Mouse (Mus musculus): ENCODE data around the gene Ptpro. TPM values are rescaled to one million over a fixed set of nuclear protein-coding genes. Genes with fewer than 3 reads are reported as not detected.

The Ptpro gene
- 10 to 100 TPM; 27.9 to 32.3 (median 30.0) TPM for total RNA-seq (2022)

- peak in 1 of 2 experiments; percentile 25 for DNase-seq (ENCODE audit: low spot score in 2 of 2)
Measured at GRCm38 (mm10) chr6:137252194-137252886, at the start of gene Ptpro. Gene Ptpro, plus strand, starts transcription at chr6:137252319.

DNA sequence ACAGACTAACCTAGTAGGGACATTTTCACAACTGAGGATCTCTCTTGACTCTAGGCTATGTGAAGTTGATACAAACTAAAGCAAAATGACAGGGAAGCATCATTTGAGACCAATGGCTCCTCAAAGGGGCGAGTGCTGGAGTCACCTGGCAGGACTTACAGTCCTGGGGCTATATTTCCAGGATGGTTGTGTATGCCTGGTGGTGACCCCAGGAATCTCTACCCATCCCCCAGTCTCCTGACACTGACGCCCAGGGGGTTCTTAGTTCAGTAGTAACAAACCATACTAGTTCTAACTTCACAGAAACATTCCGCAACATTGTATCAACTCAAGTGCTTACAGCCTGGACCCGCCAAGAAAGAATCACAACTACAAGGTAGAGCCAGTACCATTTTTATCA lies 49.5 kb upstream of the Ptpro start:
- no peak for DNase-seq (ENCODE audit: low spot score in 2 of 2)

DNA sequence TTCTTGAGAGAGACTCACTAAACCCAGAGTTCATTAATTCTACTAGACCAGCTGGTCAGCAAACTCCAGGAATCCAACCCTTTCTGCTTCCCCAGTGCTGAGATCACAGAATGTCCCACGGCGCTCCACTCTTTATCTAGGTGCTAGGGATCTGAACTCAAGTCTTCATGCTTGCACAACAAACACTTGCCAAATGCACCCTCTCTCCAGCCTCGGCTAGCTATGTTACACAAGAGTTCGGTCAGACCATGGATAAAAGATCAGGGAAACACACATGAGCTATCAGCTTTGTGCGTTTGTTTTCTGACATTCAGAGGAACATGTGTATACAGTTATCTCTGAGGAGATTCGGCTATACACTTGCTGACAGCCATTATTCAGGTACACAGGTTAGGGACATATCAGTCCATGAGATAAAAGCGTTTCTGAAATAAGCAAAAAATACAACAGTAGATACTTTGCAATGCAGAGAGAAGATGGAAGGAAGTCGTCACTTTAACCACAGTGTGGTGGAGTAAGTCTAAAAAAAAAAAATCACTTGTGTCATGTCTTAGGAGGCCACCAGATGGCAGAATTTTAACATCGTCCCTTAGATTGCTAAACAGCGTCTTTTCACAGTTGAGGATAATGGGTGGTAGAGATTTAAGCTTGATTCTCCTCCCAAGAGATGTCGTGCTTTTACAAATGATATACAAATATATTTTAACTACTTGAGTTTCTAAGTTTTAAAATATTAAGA lies 46.3 kb upstream of the Ptpro start:
- DNase-seq (ENCODE audit: low spot score in 2 of 2), result no peak

DNA sequence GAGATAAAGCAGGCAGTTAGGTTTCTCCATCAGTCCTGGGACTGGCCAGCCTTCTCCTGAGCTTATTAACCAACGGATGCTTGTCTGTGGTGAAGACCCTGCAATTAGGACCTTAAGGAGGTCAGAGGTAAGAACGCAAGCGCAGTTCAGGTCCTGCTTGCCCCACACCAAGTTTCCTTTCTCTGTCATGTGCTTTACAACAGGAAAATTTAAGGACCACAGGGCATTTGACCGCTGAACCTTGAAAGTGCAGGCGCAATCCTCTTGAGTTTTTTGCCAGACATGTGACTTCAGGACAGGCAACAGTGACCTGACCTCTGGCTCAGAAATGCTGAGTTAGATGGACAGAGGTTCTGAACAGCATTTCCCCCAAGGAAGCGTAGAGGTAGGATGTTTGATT lies 45.0 kb upstream of the Ptpro start:
- DNase-seq (ENCODE audit: low spot score in 2 of 2), result no peak

DNA sequence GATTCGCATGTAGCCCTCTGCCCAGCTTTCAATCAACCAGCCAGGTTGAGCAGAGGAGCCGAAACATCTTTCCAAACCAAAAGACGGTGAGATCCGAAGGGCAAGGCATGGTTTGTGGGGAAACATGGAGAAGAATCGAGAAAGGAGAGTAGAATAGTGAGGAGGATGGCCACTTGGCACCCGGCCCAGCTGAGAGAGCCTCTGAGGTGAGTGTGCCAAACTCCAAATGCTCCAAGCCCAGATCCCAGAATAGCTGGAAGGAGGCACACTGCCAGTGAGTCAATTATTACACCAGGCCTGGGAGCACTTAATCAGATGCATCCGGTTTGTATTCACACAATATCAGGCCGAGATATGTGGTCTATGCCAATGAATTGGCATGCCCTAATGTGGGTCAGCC lies 42.1 kb upstream of the Ptpro start:
- peak; percentile 51 to 57 for DNase-seq (ENCODE audit: low spot score in 2 of 2)

GRCm38 (mm10) chr6:137210991-137211390 lies 41.1 kb upstream of the Ptpro start:
- no peak for DNase-seq (ENCODE audit: low spot score in 2 of 2)

GRCm38 (mm10) chr6:137211441-137211840 lies 40.7 kb upstream of the Ptpro start:
- no peak for DNase-seq (ENCODE audit: low spot score in 2 of 2)

DNA sequence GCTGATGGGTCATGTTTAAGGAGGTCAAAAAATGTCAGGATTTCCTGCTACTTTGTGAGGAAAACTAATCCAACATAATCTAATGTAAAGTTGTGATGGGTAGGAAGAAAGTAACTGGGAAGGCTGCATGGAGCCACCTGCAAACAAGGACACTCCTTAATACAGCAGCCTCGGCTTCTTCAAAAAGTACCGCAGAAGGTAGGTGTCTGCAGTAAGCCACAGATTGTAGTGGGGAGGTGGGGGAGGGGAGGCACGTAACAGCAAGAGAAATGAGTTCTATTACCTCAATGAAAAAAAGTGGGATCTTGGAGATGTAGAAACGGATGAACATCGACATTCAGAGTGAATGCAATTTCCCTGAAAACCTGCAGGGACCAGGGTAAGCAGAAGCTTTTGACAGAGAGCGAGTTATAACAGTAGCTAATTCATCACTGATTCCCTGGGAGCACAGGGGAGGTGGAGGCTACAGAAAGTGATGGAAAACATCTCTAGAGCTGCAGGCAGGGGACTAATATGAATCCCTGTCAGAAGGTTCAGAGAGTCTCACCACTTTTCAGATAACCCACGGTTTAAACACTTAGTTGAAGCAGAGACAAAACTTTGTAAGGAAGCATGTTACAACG lies 34.2 kb upstream of the Ptpro start:
- no peak for DNase-seq (ENCODE audit: low spot score in 2 of 2)

DNA sequence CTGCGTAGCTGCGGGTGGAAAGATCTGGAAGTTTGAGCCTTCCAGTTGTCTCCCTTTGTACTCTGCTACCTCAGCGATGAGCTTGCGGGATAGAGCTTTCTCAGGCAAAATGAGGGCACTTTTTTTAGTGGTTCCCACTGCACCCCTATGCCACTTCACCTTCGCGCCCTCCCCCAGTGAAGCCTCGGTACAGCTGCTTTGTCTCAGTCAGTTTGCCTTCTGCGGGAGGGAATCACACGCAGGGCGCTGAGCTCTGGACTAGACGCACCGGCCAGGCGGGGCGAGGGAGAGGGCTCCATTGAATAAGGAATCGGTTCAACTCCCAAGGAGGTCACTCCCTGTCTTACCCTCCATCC lies 746 bp downstream of the Ptpro start:
- DNase-seq (ENCODE audit: low spot score in 2 of 2), result peak in 1 of 2 experiments; percentile 12

DNA sequence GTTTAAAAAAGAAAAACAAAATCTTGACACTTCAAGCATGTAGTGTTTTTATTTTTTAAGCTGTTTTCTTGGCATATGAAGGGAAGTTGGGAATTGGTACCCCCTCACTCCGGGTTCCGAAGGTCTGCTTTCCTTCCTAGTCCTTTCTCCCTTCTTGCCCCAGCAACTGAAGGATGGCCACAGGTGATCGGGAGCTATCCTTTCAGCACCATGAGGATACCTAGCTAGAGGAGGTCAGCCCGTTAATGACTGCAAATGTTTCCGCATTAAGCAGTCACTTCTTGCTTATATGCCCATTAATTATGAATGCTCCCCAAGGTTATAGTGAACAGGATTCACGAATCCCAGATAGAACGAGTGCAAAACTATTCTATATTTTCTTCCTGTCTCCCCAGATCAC lies 1.3 kb downstream of the Ptpro start:
- no peak for DNase-seq (ENCODE audit: low spot score in 2 of 2)

GRCm38 (mm10) chr6:137261033-137261432 lies 8.9 kb downstream of the Ptpro start:
- no peak for DNase-seq (ENCODE audit: low spot score in 2 of 2)

GRCm38 (mm10) chr6:137262087-137262486 lies 10.0 kb downstream of the Ptpro start:
- no peak for DNase-seq (ENCODE audit: low spot score in 2 of 2)

DNA sequence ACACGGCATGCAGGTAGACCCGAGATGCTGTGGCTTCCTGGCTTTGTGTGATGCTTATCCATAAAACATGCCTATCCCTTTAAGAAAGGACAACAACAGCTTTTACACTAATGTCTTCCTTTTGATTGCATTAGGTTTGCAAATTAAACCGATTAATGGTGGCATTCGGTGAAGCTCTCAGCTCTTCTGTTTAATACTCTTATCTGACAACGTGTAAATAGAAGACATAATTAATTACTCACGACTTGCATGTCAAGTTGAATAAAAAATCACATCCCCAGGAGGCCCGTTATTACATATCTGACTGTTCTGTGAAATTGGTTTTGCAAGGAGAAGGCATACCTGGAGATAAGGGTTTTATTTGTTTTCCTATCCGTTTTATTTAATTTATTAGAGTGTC lies 15.9 kb downstream of the Ptpro start:
- no peak for DNase-seq (ENCODE audit: low spot score in 2 of 2)

- no peak for DNase-seq (ENCODE audit: low spot score in 2 of 2)
Measured at GRCm38 (mm10) chr6:137268592-137268991, 16.5 kb downstream of the Ptpro start.

DNA sequence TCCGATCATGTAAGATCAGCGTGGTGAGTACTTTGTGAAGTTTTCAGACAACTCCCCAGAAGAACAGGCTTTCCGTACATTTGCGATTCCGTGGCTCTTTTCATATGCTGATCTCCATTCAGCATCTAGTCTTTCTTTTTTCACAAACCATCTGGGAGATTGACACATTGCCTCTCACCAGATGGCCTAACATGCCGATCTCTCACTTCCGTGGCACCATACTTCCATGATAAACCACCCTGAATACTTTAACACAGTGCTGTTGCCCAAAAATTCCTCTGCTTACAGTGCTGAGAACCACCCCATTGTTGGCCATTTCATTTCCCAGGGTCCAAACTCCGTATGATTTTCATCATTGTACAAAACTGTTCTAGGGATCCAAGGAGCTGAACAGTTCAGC lies 20.4 kb downstream of the Ptpro start:
- DNase-seq (ENCODE audit: low spot score in 2 of 2), result peak; percentile 43 to 57

- no peak for DNase-seq (ENCODE audit: low spot score in 2 of 2)
Measured at GRCm38 (mm10) chr6:137277587-137277994, 25.5 kb downstream of the Ptpro start.

GRCm38 (mm10) chr6:137279576-137279975 lies 27.5 kb downstream of the Ptpro start:
- no peak for DNase-seq (ENCODE audit: low spot score in 2 of 2)

- peak; percentile 22 to 31 for DNase-seq (ENCODE audit: low spot score in 2 of 2)
Measured at GRCm38 (mm10) chr6:137281541-137282049, 29.5 kb downstream of the Ptpro start.

DNA sequence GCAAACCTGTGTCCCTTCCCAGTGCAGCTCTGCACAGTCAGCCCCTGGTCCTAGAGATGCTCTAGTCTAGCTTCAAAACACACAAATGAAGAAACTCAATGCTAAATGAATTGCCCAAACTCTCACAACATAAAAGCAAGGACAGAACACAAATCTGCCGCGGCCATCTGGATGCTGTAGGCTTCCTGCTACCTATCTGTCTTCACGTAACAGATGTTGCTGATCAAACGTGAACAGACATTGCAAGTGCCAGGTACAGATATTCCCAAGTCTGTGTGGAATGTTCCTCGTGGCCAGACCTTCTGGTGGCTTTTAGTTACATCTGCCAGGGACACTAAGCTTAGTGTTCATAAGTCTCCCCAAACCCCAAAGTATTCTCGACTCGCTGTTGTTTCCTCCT lies 29.9 kb downstream of the Ptpro start:
- DNase-seq (ENCODE audit: low spot score in 2 of 2), result peak in 1 of 2 experiments; percentile 28

GRCm38 (mm10) chr6:137286376-137286775 lies 34.3 kb downstream of the Ptpro start:
- DNase-seq (ENCODE audit: low spot score in 2 of 2), result no peak

GRCm38 (mm10) chr6:137287788-137288187 lies 35.7 kb downstream of the Ptpro start:
- no peak for DNase-seq (ENCODE audit: low spot score in 2 of 2)

GRCm38 (mm10) chr6:137288264-137288663 lies 36.1 kb downstream of the Ptpro start:
- DNase-seq (ENCODE audit: low spot score in 2 of 2), result no peak

All from layer of hippocampus, adult 8-10 months (tissue).